Mouse (Mus musculus) c-Kit-positive CD71-positive TER-119-positive erythroid progenitor cells, embryonic 14.5 days (primary cell): ENCODE results near the gene Med26.

Source experiments
- DNase-seq: peaks from one replicate; pipeline ENCODE4 v3.0.0-alpha.2; 2013; ENCODE audit warnings: low spot score

Med26 gene

GRCm38 (mm10) chr8:72547122-72547801, 808 bp downstream of the Med26 start:
- peak; percentile 30 for DNase-seq

DNA sequence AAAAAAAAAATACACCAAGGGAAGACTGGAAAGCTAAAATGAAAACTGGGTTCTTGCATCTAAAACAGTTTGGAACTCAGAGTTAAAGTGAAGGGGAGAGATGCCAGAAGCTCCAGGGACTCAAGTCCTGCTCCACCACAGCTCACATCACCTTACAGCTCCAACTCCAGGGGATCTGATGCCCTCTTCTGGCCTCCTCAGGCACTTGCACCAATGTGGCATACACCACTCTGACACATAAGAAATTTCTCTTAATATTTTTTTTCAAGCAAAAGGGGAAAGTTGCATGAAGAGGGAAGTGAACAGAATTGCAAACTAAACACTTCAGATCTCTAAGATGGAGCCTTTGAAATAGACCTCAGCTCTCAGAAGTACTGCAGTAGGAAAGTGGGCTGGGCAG, 8.8 kb downstream of the Med26 start:
- peak; percentile 24 for DNase-seq

DNA sequence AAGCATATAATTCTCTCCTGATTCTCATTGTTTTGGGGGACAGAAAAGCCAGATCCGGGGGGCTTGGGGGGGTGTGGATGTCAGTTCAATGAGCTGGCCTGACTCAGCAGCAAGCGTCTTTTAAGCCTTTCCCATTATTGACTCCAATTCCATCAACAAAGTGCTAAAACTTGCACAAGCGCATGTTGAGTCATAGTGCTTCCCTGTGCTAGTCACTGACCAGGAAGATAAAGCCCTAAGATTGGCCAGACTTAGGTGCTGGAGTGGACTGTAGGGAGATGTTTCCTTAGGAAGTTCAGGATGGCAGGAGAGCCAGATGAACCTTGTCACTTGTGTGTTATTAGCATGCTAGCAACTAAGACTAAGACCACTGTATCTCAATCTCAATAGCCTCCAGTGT, 13.2 kb downstream of the Med26 start:
- no peak for DNase-seq

GRCm38 (mm10) chr8:72532103-72532502, 16.0 kb downstream of the Med26 start:
- no peak for DNase-seq

DNA sequence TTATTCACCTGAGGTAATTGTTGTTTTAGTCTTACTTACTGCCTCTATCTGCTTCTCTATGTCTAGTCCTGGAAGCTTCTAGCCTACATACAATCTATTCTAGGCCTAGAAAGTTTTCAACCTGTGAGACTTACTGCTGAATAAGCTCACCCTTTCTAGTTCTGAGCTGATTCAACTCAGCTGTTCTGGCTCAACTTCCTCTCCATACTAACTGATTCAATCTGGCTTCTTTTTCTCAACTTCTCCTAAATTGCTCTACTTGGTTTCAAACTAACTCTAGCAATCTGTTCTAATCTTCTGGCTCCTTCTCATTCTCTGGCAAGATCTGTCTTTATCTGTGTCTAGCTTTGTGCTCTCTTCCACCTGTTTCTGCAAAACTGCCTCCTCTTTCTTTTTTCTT, 26.2 kb downstream of the Med26 start:
- DNase-seq: no peak

DNA sequence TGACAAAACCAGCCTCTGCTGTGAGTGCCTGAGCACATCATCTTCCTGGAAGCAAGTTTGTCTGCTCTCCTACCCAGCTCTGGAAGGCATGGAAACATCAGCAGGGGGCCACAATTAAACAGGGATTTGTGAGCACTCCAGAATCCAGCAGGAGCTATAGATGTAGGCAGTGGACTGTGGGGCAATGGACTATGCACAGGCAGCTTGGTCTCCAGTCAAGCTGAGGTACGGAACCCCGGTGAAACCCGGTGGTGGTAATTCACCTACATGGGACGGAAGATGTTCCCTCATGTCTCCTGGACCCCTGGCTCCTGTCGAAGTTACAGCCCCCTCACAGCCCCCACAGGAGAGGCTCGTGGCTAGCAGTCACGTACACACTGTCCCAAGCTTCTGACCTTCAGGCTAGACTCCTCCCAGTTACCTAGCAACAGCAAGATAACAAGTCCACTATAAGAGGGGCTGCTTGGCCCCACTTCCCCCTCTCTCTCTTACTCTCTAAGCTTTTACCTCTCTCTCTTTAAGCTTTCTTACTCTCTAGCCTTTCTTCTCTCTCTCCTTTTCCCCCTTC, 30.6 kb downstream of the Med26 start:
- no peak for DNase-seq

- DNase-seq: no peak
Measured at GRCm38 (mm10) chr8:72513158-72513557, 34.9 kb downstream of the Med26 start.

DNA sequence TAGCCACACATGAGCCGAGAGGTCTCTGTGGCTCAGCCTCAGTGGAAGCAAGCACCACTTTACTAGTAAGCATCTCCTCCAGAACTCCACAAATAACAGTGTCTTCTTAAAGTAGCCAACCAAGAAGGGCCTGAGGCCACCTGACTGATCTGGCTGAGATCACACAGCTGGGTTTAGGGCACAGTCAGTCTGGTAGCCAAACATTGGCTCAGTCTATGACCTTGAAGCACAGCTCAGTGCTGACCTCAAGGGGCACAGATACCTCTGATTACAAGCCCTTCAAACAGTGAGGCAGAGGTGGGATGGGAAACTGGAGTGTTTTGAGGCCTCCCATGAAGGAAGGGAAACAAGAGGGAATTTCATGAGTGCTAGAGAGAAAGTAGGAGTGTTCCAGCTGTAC, 35.4 kb downstream of the Med26 start:
- DNase-seq: no peak

DNA sequence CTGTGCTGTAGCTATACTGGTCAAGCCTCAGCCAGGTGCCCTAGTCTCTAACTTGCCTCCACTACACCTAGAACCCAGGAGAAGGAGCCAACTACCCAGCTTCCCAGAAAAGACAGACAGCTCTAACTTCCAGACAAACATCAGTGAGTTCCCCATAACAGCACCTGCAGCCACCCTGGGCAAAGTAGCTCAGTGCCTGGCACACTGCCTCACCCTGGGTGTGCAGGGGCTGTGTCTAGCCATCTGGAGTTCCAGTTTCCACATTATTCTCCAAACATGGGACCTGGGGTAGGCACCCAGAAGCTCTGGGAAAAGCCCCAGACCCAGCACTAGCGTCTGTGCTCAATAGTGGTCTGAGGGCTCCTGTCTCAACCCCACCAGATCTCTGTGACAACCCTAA, 40.6 kb downstream of the Med26 start:
- DNase-seq: no peak

DNA sequence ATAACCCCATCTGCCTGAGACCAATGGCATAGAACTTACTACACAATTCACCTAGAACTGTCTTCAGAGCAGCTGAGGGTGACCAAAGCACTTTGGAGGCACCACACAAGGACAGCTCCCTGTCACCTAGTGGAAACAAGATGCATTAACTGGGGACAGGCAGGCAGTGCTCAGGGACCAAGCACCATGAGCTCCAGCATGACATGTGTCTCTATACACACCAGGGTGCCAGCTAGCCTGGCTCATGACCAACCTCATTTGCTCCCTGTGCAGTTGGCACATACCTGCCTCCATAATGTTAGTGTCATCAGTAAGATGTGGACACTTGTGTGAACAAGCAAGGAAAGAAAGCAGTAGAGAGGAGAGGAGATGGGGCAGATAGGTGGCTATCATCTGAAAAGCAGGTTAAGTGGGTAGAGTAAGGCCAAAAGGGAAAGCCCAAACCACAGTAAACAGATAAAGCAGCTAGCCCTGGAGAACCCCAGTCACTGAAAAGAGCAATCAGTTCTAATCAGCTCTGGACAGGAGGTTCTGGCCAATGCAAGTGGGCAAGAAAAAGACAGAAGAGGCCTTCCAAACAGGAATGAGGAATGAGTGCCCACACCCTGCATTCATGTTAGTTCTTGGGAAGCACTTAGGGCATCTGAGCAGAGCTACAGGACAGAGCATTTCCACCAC, 43.3 kb downstream of the Med26 start:
- DNase-seq: no peak

DNA sequence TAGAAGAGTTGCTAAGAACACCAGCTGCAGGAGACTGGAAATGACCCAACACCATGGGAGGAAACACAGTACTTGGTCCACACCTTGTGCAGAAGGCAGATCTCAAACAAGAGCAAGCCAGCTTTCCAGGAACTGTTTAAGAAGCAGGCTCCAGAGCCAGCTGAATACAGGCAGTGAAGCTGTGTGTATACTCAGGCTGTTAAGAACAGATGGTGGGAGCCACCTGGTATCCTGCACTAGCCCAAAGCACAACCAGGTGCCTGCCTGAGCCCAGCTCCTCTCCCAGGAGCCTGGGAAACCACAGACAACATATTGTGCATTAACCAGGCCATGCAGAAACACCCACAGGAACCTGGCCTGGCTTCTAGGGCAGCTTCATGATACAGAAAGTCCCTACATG, 43.9 kb downstream of the Med26 start:
- DNase-seq: no peak

DNA sequence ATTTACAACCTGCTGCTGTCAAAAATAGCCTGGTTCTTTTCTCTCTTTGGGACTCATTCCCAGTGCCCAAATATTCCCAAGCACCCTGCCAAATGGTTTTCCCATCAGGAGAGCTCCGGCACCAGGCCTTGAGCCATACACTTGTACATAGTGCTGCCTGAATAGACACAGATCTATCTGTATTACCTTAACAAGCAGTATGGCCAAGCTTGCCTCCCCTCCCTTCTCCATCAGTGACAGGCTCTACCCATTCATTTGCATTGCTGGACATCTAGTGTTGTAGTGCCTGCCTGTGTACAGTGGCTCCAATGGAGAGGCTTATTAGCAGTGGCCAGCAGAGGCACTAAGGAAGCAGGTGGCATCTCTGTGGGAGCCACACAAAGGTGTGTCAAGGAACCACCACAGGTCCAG, 47.5 kb downstream of the Med26 start:
- DNase-seq: no peak

DNA sequence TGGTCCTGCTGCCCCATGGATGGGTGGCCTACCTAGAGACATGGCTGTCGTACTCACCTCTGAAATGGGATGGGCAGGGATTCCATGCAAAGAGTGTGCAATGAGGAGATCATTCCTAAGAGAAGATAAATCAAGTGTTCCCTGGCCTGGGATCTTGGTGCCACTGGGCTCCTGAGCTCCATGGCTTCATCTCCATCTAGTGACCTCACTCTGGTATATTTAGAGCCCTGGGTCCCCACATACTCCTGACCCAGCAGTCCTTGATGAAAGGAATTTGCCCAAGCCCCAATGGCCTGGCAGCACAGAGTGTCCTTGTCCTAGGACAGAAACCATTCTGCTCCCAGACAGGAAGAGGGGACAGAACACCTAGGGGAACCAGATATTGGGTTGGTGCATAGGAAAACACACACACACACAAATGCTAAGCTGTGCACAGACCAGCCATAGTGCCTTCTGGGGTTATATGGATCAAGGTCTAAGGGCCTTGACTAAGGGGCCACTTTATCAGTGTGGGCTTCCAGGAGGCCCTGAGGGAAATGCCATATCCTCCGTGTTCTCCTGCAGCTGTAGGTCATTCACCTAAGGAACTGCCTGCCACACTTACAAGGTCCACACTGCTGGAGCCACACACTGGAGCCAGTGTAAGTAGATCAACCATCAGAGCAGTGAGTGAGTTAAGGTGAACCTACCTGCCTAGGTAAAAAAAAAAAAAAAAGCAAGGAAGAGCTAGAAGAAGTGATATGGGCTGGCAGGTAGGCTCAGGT, 48.4 kb downstream of the Med26 start:
- no peak for DNase-seq

GRCm38 (mm10) chr8:72498527-72498926, 49.5 kb downstream of the Med26 start:
- no peak for DNase-seq

DNA sequence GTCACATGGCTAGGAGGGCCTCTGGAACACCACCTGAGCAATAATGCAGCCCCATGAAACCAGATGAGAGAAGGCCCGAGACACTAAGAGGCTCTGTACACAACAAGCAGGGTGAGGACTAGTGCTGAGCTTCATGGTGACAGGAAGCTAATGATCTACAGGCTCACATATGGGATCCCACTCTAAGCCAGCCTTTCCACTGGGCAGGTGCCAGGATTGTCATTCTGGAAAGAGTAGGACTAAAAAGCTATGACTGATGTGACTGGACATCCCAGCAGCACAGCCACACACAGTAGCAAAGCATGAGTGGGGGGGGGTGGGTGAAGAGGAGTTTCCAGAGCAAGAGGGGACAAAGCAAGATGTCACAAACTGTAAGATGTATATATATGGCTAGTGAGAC, 50.2 kb downstream of the Med26 start:
- DNase-seq: no peak

GRCm38 (mm10) chr8:72496217-72496616, 51.9 kb downstream of the Med26 start:
- no peak for DNase-seq

DNA sequence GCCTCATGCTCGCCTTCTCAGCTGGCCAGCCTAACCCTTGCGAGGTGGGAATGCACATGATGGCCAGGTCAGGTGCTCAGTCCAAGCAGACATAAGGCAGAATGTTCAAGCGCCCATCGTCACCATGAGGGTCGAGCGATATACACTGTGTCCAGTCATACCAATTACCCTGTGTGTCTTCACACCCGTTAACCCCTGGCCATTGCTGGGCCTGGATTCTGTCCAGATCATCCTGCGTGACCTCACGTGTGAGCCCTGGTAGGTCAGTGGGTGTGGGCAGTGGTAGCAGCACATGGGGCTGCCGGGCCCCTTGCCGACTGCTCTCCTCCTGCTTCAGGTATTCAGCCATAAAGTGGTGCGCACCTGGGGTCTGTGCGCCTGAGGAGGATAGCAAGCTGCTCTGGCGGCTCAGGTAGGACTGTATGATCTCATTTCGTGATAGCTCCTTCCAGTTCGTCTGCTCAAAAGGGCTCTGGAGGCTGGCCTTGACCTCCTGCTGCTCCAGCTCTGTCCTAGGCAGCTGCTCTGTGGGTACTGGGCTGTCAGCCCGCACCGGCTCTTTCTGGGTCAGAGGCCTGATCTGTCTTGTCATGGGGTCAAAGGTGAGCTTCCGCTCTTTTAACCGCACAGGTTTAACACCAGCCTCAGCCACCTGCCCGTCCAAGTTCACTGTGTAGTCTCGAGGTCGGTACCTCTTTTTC, 52.5 kb downstream of the Med26 start:
- DNase-seq: no peak

DNA sequence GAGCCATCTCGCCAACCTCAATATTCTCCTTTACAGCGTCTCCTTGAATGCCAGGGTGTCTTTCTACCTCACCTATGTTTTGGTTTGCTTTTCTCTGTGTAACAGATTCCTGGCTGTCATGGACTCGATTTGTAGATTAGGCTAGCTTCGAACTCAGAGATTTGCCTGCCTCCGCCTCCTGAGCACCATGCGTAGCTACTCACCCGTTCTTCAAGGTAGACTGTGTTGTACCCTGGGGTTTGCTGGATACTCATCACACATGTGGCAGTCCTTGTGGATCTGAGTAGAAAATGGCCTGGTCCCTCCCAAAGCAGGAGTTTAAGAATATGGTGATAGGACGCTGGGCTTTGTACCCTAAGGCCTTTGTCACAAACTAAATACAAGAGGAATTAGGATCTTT, 54.7 kb downstream of the Med26 start:
- no peak for DNase-seq

DNA sequence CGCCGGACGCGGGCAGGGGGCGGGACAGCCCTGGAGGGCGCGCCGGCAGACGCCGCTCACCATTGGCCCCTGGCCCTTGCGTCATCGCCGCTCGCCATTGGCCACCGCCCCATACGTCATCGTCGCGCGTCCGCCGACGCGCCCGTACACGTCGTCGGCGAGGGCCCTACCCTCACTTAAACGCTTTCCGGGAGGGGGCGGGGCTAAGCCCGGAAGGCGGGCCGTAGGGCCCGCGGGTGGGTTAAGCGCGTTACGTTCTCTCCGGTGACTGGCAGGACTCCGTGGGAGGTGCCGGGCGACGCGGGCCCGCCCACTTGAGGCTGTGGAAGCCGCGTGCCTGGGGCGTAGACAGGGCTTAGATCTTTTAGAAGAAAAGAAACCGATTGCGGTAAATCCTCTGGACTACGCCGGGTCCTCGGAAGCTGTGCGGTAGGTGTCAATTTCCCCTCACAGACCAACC, 55.4 kb downstream of the Med26 start:
- DNase-seq: peak; percentile 99

GRCm38 (mm10) chr8:72491680-72492621, 56.1 kb downstream of the Med26 start, which contains the start of gene Slc35e1:
Gene Slc35e1, minus strand, starts transcription at chr8:72492614.
- no peak for DNase-seq

GRCm38 (mm10) chr8:72491017-72491416, 57.1 kb downstream of the Med26 start:
- no peak for DNase-seq
